Mouse (Mus musculus) urinary bladder, postnatal 14 days (tissue): ENCODE results near the gene Slc7a14.
"Not testable (repeated sequence)": the region's sequence is repeated elsewhere in the genome, so short reads cannot be mapped to it uniquely, and the experiment has no call there.

Experiments
- DNase-seq: peaks from one replicate; pipeline ENCODE4 v3.0.0; 2021; ENCODE audit warnings: low spot score

The Slc7a14 gene

DNA sequence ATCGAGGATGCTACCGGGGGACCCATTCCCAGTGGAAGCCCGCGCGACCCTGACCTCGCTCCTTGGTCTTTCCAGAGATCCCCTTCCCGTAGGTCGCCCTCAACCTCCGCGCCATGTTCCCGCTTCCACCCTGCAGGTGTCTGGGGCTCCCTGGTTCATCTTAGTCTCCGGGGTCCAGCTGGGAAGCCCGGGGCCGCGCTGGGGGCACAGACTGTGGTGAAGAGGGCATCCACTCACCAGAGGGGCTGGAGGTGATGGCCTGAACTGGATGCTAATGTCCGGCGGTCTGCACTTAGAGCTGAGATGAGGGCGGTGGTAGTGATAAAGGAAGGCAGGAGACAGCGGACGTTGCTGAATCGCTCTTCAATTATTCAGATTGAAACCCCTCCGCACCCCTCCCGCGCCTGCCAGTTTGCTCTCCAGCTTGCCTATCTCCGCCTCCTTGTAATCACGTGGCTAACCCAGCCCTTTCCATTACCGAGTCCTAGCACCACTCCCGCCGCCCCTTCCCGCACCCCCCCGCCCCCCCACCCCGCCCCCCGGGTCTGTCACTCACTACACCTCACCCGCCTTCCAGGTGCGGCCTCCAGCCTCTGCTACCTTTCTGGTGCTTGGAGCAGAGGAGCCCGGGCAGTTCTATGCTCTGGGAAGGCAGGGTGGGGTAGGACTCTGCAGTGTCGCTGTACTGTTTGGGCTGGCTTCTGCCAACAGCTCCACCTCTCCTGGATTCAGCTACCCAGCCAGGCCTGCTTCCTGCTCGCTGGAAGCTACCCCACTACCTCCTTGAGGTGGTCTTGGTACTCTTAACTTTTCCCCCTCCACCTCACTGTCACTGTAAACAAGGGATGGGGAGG lies at the start of gene Slc7a14:
TSS of gene Slc7a14 (minus strand) at position 445 of the 854 bp plus-strand sequence.
- DNase-seq: no peak

DNA sequence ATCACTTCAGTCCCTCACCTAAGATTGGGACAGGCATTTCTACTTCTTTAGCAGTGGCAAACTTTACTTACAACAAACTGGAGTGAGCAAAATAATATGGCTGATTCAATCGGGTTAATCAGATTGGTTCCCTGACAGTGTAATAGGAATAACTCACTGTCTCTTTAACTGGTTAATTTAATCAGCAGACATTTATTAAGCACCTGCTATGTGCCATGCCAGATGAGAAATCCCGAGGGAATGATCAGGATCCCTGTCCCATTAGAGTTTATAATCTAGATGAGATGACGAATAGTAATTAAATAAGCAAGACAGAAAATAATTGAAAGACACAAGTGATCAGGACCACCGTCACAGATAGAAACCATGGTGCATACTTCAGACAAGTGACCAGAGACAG lies 36.4 kb upstream of the Slc7a14 start:
- no peak for DNase-seq

DNA sequence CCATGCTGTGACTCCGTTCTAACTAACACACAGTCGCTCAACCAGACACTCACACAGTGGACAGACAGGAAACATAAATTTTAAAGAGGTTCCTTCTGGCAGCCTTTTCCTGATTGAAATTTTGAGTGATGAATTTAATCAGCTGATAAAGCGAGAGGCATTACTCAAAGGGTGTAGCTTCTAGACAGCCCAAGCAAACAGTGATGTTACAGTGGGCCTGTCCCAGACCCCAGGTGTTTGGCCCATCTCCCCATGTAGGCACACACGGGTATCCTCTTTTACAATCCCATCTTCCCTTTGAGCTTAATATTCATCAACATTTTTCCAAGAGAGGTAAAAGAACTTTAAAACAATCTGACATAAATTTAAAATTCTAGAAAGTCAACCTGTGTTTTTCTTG lies 35.6 kb upstream of the Slc7a14 start:
- DNase-seq: no peak

DNA sequence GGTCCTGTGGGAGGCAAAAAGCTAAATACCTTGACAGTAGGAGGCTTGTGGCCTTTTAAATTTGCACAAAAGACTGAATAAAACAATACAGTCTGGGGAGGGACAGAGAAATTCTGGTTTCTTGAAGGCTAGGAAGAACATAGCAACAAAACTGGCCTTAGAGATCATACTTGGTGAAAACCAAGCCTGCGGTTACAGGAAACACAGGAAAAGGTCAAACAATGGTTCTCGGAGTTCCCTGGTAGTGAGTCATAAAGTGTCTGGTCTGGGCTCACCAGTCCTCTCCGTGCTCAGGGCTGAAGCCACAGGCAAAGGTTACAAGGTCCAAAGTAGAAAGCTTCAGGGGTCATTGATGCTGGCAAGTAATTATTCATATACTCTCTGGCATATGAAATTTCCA lies 29.1 kb upstream of the Slc7a14 start:
- no peak for DNase-seq

DNA sequence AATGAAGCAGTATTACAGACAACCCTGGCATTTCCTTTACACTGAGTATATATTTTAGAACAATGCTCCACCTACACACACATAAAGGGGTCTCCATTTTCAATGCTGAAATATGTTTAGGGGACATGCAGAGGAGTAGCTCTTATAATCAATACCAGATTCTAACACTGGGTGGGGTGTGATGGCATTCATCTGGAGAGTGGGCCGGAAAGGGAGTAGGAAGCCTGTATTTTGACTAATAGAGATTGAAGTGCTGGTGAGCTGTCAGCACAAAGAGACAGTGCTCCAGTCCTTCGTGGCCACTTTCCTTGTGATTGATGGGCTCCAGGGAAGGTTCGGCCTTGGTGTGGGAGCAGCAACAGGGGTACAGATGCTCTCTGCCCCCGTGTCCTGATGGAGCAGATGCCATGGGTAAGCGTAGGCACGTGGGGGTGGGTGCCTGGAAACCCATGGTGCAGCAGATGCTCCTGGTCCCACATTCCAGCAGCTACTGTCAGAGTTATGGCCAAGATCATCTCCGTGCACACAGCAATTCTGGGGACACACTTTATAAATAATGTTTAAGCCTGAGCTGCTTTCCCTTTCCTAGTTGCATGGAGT lies 18.2 kb upstream of the Slc7a14 start:
- DNase-seq: no peak

DNA sequence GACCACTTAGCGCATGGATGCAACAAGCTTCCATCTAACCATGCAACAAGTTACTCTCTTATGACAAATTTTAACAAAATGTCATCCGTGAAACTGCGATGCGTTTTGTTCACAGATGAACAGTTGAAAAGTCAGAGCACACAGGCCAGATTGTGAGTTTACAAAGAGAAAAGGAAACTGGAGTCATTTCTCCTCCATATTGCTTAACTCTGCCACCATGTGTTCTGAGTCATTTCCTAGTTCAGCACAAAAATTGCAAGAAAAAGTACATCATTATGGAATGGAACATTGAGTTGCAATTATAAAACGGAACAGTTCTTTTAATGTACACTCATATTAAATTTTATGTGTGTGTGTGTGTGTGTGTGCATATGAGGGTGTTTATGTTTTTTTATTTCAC lies 17.6 kb upstream of the Slc7a14 start:
- DNase-seq: no peak

DNA sequence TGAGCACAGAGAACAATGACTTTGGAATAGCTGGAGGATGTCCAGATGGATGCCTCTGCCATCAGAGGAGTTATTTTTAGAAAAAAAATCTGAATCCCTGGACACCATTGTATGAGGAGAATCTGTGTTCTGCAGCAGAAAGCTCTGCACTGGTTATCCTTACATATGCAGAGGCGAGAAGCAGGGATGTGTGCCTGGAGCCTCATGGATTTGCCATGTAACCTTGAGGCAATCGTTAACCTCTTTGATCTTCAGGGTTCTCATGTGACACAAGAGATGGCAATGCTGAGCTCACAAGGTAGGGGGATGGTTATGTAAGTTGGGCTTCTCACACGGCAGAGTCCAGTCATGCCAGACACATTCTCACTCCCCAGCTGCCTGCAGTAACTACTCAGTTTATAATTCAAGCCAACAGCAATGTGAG lies 14.1 kb upstream of the Slc7a14 start:
- no peak for DNase-seq

DNA sequence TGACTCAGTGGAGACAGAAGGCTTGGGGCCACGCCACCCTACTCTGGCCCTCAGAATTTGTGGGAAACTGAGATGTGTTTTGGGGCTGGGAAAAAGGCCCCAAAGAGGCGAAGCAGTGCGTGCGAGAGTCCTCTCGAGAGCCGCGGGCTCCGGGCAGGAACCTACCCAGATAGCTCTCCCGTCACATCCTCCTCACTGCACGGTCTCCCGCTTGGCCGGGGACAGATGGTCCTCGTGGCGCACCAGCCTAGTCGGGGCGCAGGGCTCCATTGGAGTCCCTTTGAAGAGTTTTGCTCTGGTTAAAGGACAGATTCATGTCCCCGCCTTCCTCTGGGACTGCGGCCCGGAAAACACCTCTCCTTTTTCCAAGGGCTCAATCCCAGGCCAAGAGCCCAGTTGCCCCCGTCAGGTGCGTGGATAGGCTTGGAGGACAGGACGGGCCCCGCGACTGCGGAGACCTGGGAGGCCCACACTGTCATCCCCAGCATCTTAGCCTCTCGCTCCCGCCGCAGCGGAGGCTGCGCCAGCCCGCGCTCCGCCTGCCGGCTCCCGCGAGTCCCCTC lies 726 bp downstream of the Slc7a14 start:
- no peak for DNase-seq

DNA sequence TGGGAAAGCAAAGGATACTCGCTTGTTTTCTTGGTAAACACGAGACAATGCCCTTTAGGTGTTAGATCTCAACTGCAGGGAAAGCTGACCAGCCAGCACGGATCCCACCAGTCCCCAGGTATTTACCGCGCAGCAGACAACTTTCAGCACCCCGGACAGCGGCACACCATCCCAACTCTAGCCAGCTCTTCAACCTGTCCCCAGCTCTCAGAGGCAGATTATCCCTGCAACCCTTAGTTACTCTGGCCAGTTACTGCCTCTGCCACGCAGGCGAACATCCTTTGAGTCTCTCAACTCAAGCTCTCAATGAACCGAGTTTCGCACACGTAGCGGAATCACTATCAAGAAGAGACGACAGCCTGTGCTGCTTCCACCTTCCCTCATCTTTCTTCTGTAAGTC lies 1.3 kb downstream of the Slc7a14 start:
- peak; percentile 44 for DNase-seq

DNA sequence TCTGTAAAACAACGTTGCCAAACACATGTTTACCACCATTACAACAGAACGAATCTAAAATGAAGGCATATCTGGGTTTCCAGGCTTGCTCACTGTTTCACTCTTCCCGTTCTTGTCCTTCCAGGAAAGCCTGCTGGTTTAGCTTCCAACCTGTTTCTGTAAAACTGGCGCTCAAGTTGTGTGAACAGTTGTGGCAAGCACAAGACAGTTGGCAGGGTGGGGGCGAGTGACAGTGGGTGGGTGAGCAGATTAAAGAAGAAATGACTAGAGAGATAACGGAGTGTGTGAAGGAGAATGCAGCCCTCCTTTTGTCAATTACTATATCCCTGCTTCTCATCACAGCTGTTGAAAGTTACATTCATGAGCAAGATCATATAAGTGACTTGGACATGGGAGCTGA lies 2.2 kb downstream of the Slc7a14 start:
- DNase-seq: no peak

DNA sequence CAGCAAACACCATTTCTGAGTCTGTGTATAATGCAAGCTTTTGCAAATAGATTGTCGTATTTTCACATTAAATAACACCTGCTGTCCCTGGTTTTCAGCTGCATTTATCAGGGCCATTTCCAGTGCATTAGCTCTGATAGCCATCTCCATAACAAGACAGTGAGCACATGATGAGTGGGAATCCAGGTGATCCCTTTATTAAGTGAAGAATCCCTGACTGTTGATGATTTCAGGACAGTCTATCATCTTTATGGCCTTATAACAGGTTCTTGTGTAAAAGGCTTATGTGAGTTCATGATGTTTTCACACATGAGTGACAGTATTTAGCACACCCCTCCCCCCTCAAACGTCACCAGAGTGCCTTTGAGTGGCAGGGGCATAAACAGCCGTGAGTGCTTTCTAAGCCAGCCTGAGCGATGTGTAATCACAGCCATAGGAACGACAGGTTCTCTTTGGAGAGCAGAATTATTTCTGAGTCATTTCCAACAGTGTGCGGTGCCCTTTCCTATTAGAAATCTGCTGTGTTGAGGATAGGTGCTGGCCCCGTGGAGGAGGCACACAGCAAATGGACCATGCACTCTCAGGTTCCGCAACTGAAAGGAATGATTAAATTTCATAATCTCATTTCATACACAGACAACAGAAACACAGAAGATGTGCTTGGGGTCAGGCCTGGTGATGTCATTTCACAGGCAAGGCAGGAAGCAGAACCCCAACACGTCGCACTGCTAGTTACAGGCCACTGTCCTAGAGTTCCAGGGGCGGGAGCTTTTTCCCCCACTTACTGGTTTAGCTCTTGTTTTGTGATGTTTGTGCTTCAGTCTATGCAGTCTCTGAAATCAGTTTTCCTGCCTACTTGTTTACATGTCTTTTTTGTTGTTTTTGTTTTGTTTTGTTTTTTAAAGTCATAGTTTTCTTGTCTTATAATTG lies 18.2 kb downstream of the Slc7a14 start:
- no peak for DNase-seq

DNA sequence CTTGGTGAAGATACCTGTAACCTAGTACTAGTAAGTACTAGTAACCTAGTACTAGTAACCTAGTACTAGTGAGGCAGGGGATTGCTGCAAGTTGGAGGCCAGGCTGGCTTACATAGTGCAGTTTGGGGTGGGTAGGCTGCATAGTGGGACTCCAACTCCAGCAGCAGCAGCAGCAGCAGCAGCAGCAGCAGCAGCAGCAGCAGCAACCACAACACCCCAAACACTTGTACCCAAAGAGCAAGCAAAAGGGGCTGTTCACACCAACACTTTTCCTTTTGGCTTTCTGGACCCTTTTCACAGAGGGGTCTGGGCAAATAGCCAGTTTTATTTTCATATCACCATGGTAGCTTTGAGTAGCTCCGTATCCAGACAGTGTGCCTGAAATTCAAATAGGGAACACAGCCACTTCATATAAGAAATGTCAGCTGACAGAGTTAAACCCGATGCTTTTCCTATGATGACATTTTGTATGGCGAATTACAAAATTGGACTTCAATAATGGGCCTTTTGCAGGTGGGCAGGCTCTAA lies 22.7 kb downstream of the Slc7a14 start:
- DNase-seq: no peak

DNA sequence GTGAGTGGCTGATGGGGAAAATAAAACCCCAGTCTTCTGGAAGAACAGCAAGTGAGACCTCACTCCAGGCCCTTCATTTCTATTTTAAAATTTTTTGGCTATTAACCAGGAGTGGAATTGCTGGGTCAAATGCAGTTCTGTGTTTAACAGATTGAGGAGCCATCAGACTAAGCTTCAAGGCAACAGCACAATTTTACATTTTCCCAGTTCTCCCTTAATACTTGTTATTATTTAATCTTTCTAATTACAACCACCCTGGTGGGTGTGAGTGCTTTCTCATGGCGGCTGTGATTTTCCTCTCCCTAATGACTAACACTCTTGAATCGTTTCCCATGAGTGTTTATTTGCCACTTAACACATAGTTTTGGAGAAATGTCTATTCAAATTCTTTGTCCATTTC lies 29.1 kb downstream of the Slc7a14 start:
- DNase-seq: no peak

DNA sequence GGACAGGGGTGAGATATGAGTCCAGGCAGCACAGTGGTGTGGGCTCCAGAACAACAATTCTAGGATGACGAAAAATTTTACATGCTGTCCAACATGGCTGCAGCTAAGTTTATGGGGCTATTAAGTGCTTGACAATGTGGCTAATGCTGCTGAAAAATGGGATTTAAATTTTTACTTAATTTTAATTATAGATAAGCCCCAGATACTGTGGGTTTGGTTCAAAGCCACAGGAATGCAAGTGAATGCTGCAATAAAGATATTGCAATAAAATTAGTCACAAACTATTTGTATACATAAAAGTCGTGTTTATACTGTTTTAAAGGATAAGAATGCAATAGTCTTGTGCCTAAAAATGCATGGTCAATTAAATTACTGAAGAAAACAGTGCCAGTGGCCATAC lies 35.3 kb downstream of the Slc7a14 start:
- DNase-seq: no peak

DNA sequence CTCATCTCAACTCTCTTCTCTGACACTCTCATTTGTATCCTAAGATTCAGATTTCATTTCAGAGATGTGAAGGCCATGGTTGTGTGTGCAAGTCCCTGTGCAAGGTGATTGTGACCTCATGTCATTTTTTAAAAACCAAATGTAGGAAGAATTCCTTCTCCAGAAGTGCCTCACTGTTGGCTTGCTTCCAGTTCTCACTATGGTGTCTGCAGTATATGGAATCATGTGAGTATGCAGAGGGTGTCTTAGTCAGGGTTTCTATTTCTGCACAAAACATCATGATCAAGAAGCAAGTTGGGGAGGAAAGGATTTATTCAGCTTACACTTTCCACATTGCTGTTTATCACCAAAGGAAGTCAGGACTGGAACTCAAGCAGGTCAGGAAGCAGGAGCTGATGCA lies 36.9 kb downstream of the Slc7a14 start:
- not testable (repeated sequence) for DNase-seq

DNA sequence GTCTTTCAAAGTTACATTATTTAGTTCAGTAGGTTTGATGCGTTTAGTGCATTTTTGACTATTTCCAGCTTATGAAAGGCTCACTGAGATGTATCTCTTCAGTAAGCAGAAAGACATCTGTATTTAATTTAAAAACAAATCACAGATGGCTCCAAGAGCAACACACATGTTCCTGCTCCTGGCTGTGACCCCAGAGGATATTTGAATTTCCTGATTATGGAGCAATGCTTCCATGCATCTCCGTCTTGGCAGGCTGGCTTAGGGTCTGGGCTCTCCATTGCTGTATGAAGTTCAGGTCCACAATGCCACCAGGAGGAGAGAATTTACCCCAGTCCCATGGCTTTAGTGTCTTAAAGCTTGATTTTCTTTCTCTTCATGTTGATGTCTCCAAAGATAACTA lies 37.5 kb downstream of the Slc7a14 start:
- DNase-seq: no peak

DNA sequence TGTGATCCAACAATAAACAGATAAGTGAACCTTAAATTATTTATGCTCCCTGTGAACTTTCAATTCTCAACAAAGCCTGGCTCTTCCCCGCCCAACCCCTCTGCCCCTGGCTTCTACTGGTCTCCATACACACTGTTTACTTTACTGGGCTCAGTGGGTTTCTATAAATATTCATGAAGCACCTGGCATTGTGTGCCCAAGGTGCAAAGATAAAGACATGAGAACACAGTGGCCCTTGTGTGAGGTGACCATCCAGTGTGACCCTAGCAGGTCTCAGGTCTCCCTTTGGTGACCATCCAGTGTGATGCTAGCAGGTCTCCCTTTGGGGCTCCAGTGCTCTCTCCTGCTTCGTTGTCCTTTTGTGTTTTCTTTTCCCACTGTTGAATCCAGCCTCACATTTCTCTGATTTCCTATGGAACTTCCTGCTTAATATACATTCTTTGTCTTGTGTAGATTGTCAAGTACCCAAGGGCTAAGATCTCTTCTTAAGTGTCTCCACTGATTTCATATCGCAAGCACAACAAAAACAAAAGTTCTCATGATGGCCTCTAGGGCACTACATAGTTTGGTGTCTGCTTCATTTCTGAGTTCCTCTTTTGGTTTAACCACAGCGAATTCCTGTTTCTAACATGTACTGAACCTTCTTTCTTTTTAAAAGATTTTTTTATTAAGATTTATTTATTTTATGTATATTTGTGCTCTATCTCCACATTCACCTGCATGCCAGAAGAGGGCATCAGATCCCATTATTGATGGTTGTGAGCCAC lies 40.4 kb downstream of the Slc7a14 start:
- no peak for DNase-seq

DNA sequence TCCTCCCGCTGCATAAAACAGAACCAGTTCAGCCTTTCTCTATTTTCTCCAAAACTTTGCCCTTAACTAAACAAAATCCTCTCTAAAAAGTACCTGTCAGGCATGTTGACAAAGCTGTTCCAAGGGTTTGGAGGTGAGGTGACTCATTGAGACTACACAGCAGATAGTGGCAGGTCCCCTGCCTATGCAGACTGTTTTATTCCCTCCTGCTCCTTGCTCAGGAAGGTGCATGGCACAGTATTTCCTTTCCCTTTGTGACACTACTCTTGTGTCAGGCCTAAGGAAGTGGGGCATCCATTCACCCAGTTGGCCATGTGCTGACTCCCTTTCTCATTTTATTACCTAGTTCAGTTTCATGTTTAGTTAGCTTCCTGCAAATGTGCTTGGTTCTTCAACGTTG lies 42.3 kb downstream of the Slc7a14 start:
- no peak for DNase-seq

DNA sequence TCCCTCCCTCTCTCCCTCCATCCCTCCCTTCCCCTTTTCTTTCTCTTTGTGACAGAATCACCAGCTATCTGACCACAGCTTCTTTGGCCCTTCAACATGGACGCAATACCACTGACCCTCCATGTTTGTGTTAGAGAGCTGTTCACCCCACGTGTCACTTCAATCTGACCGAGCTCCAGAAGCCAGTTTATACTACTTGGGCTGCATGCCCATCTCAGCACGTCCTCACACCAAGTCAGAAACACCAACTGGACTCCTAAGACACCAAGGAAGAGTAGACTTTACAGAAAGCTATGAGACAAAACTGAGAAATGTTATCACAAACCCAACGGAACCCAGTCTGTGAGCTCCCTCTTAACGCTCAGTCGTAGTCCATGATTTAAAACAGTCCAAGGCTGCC lies 43.2 kb downstream of the Slc7a14 start:
- no peak for DNase-seq

DNA sequence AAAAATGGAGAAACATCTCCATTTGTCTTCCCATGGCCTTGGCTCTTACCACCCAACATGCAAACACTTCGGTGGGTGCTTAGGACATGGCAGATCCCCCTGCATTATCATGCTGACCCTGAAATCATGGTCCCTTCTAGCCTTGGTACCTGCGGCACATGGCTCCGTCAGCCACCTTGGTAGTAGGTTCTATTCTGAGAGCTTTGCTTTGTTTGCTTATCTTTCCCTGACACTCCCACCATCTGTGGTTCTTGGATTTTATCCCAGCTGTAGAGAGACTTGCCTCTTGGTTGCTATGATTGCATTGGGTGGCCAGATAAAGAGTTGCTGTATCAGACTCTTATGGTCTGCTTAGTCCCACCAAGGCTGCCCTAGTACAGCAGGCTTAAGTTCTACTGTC lies 46.6 kb downstream of the Slc7a14 start:
- no peak for DNase-seq

DNA sequence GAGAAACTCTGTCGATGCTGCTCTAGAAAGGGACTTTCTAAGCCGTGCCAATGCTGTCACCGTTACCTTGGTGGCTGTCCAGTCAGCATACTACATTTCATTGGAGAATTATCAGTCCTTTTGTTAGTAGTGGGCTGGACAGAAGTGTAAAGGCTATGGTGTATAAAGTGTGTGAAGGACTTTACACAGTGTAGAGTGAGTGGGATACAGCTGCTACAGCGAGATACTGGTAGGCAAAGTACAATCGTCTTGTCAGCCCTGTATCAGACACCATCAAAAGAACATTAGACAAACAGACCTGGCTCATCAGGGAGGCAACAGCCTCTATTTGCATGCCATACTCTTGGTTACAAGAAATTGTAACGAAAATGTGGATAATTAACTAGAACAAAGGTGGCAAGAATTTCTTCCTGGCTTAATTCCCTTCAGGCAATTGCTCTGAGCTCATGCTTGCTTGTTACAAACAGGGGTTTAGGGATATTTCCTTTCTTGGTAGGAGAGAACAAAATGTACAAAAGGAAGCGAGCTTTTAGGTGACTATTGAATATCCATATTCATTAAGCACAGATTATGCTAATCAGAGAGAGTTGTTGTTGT lies 48.7 kb downstream of the Slc7a14 start:
- DNase-seq: no peak
